Mouse (Mus musculus) liver, adult (tissue): ENCODE measurements around the gene March1.

Experiments
- GATA4 ChIP-seq: IDR thresholded peaks from 2 replicates; pipeline ENCODE4 v1.6.1; 2014; ENCODE audit warnings: mild to moderate bottlenecking, low read length; ENCODE audit not compliant: insufficient replicate concordance

The March1 gene

DNA sequence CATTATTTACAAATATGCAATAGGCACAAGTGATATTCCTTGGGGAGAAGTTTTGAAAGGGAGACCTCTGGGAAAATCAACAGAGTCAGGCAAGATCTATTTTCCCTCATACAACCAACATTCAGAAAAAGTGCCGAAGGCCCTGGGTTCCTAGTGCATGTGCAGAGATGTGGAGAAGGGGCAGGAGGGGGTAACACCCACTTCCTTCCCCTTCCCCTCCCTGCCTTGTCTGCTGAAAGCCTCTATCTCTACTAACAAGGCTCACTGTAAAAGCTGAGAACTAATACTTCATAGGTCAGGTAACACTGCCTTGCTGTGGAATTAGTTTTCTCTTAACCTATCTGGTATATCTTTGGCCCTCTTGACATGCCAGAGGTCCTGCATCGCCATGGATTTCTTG lies 812.9 kb downstream of the March1 start:
- no peak for TF ChIP-seq GATA4

DNA sequence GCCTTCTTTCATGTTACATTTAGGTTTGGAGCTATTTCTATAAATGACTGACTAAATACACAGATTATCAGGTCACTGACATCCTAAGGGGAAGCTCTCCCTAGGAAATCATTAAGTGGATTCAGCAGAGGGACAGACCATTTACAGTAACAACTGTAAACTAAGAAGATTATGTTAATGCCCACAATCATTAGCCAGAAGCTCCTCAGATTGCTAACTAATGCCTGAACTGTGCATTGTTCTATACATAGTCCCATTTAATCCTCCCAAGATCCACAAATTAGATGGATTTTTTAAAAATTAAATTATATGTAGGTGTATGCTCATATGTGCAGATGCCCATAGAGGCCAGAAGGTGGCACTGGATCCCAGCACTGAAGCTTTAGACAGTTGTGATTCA lies 815.9 kb downstream of the March1 start:
- no peak for TF ChIP-seq GATA4

DNA sequence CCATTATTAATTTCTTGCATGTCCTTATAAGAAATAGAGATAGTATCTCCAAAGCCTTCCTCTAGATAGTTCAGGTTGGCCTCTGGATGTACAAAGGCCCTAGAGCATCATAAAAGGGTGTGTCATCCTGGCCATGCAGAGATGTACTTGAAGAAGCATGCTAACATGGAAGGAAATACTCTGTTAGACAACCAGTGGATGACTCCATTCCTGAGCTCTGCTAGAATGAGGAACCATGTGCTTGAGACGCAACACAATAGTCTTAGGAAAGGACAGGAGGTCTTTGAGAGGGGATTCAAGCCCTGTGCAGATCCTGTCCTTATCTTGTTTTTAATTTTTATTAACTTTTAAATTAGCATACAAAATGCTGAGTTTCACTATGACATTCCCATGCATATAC lies 819.1 kb downstream of the March1 start:
- no peak for TF ChIP-seq GATA4

DNA sequence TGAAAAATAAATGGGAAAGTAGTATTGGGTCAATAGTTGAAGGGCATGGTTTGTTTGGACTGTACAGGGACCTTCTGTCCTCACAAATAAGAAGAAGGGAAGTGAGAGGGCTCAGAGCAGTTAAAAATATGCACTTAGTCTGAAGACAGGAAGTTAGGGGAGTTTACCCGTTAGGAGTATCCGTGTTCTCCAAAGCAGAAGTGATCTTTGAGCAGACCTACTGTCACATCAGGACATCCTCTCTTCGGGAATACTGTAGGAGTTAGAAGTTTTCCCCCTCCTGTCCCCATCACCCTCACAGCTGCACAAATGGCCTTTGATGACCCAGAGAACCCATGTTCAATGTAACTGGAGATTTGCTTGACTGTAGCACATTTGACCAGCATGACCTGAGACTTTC lies 820.2 kb downstream of the March1 start:
- no peak for TF ChIP-seq GATA4

DNA sequence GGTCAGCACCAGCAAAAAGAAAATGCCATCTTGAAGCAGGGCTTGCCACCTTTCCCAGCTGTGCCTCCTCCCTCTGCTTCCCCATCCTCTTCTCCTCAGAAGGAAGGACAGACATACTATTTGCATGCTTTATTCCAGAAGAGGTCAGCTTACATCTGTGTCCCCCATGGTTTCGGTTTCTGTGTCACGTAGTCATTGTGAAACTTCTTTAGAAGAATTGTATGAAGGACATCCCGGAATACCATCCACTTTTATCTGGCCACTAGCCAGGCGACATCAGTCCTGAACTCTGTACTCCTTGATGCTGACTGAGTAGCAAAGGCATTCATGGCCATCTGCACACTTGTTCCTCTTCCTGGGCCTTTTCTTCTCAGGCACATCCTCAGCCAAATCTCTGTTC lies 820.8 kb downstream of the March1 start:
- no peak for TF ChIP-seq GATA4

DNA sequence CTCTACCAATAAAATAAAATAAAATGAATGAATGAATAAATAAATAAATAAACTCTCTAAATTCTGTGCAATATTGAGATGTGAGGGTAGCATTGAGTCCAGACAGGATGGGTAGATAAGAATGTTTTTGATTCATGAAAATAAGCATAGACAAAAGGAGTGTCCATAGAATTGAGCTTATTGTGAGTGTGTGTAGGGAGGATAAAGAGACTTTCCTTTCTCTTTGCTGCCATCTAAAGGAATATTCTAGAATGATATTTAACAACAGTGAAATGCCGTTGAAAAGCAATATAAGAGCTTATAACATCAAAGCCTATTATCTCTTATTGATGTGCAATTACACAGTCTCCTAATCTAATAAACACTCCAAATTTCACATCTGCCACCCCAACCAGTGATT lies 823.4 kb downstream of the March1 start:
- no peak for TF ChIP-seq GATA4

DNA sequence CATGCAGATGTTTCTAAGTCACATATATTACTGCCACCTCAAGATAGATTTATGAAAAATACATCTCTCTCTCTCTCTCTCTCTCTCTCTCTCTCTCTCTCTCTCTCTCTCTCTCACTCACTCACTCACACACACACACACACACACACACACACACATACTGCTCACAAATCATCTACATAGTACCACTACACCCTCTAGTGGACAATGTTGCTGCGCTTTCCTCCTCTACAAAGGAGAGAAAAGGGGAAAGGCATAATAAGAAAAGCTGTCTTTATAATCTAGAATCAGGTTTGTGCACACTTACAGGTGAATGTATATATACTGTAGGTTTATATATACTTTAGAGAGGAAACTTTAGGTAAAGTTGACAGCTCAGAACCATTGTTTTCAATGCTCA lies 825.1 kb downstream of the March1 start:
- no peak for TF ChIP-seq GATA4

DNA sequence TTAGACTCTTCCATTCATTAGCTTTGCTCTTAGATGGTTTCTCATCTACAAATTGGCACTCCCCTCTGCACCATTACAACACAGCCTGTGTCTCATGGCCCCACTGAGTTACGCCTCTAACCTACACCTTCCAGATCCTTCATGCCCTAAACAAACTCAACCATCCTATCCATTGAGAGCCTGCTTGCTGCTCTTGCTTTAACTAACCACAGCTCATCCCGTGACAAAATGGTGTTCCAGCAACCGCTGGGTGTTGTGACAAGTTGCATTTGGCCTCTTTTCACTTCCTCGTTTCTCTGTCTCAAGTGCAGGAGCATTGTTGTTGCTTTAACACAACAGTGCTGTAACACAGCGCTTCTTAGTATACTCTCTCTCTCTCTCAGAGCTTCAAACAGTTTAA lies 826.4 kb downstream of the March1 start:
- no peak for TF ChIP-seq GATA4

DNA sequence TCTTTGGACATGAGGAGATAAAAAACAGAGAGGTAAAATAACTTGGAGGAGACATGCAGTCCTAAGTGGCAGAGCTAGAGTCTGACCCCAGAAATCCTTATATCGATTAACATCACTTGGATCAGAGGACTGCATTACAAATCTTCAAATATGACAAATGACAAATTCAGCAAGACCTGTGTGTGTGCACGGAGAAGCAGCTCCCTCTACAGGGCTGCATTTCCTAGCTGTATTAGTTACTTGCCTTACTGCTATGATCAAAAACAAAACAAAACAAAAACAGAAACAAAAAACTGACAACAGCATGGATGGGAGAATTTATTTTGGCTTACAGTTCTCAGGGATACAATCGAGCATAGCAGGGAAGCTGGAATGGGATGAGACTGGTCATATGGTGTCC lies 827.7 kb downstream of the March1 start:
- TF ChIP-seq GATA4, result no peak

DNA sequence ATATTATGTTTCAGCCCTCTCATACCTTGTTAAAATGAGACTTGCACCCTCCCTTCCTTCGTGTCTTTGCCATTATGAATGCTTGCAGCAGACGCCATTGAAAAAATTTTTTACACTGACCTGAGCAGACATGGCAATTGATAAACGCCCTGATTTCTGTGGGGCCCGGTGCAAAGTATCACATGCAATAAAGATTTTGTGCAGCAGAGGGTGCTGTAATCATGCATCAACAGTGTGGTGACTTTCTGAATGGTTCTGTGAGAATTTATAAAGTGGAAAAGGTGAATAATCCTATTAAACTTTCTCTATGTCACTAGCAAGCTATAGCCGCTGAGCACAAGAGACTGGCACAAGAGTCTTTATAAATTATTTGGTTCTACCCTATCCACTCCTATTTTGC lies 833.0 kb downstream of the March1 start:
- TF ChIP-seq GATA4, result no peak

DNA sequence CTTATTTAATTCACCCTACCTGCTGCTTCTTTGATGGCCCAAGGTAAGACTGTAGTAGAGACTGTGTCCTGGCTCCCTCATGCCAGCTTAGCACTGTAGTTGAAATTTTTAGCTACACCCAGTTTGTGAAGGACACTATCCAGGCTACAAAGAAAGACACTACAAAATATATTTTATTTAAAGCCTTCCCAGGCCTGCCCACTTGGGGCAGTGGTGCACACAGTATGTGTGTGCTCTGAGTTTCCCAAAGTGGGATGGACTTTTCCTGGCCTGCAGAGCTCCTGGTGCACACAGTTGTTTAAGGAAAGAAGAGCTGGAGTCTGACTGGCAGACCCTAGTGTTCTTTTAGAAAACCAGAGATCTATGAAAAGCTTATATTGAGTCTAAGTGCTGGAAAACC lies 839.4 kb downstream of the March1 start:
- TF ChIP-seq GATA4, result no peak

DNA sequence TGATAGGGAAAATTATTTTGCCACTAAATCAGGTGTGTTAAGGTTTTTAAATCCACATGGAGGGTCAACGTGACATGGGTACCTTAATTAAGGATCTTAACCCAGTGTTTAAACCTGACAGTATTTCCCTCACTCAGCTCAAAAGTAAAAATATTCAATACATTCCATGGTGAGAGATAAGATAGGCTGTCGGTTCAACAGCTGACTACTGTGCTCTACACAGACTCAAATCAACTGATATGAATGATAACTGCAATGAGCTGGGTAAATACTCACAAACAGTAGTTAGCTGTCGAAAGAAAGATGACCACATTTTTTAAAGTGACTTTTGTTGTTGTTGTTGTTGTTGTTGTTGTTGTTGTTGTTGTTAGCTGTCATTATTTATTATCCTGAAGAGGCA lies 852.1 kb downstream of the March1 start:
- TF ChIP-seq GATA4, result no peak

DNA sequence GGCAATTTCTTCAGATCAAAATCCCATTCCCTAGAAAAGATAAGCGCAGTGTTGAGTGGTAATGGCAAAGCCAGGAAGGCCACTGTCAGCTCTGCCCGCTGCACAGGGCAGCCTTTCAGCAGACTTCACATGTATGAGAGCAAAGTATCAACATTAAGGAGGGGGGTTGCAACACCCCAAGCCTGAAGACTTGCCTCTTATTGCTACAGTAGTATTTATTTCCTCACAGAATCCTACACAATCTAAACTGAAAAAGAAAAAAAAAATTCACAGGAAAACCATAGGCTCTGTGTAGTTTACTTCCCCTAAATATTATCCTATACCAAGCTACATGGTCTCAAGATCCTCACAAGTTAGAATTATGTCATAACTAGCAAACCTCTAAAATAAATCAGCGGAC lies 859.2 kb downstream of the March1 start:
- no peak for TF ChIP-seq GATA4

DNA sequence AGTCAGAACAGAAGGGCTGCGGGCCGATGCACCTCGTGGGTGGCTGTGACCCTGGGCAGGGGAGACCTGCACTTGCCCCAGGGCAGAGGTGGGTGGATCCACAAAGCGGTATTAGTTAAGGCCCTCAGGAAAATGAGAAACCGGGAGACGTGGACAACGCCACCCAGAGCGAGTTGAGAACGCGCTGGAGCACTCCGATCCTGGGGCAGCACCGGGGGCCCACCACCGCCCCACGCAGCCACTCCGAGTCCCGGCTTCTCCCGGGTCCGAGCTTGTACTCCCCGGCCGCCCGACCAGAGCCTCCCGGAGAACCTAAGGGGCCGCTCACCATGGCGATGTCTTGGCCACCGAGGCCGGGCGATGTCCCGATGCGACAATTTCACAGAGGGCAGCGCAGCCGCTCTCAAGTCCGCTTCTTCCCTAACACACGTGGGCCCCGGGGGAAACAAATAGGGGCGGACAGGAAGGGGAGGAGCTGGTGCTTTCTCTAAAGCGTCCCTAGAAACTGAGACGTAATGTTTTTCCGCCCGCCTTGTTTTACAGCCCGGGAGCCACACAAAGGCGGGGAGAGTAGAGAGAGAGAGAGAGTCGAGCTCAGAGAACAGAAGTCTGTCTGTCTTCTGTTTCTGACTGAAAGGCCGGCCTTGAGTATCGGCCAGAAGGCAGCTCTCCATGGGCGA lies 868.5 kb downstream of the March1 start, which contains the start of gene Tma16:
Gene Tma16, minus strand, starts transcription at position 447 of the 680 bp plus-strand sequence.
- no peak for TF ChIP-seq GATA4

DNA sequence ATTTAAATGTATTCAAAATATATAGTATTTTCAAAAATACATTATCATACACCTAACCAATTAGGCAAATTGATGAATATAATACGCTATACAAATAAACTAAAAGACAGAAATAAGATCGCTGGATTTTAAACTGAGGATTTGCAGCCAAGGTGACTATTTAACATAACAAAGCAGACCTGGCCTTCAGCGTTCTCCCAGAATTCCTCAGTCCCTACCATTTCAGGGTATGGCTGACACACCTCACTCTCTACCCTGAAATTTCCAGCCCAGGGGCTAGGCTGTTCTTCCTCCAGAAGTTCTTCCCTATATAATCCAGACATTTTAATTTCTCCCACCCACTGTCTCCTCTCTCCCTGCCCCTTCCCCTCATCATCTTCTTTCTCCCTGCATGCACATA lies 870.9 kb downstream of the March1 start:
- no peak for TF ChIP-seq GATA4

DNA sequence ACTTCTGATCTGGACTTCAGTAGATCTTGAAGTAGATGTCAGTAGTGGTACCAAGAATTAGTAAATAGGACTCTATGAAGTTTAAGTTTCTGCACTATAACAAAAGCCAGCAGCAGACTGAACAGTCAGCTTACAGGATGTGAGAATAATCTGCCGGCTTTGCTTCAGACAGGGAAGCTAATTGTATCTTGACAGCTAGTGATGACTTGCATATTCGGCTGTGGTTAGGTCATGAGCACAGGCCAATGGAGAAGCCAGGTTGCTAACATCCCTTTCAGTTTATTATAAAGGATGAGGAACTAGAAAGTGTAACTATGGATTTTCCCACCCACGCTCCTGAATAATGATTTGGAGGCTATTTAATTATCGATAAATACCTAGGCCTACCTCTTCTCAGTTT lies 872.9 kb downstream of the March1 start:
- TF ChIP-seq GATA4, result no peak

DNA sequence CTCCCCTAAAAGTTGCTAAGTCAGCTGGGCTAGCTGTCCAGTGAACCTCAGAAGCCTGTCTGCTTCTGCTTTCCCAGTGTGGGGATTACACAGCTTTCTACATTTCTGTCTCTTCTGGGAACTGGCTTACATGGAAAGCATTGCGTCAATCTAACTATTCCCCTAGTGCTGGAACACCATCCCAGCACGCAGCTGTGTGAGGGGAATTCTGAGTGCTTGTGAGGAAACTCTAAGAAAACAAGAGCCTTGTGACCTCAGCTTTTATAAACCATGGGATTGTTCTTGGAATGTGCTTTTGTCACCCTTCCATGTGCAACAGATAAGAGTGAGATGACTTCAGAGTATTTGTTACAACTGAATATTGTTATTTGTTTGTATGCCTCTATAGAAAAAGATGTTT lies 876.8 kb downstream of the March1 start:
- TF ChIP-seq GATA4, result no peak
